Mouse (Mus musculus) frontal cortex, adult 2 months (tissue): ENCODE results near the gene Bcas3. TPM values are rescaled to one million over a fixed set of nuclear protein-coding genes. Genes with fewer than 3 reads are reported as not detected.
A peak's percentile ranks its signal among the peaks of the same experiment; 100 is the strongest.

ENCODE experiments used
- DNase-seq, 2 experiments: peaks; one replicate each; pipeline ENCODE4 v3.0.0; 2022; ENCODE audit warnings: low spot score in 1 of 2; ENCODE audit errors: extremely low spot score in 1 of 2
- polyA plus RNA-seq: library from polyadenylated mRNA; depleted of rRNA; stranded (reverse); fragments of >200 nt; gene quantifications from 2 replicates; pipeline ENCODE4 v1.2.3, GENCODE M21; 2012; rRNA removed

Bcas3 gene
- 47.9 and 56.4 TPM in 2 replicates for polyA plus RNA-seq

- DNase-seq: peak; percentile 98 to 99
Observed at GRCm38 (mm10) chr11:85352539-85353380, at the start of gene Bcas3. TSS of gene Bcas3 (plus strand) at chr11:85353167.

- DNase-seq: no peak
Observed at GRCm38 (mm10) chr11:85306577-85307260, 46.2 kb upstream of the Bcas3 start.

DNA sequence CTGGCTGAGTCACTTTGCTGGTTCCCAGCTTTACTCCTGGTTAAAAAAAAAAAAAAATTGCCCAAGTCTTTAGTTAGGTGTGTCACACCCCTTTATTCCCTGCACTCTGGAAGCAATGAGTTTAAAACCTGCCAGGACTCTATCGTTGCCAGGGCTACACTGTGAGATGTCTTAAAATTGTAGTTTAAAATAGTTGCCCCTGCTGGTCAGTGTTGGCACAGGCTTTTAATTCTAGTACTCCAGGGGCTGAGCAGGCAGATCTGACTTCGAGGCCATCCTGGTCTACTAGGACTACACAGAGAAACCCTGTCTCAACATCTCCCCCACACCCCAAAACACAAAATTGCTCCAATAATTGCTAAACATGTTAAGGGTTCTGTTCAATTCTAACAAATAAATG lies 44.2 kb upstream of the Bcas3 start:
- no peak for DNase-seq

DNA sequence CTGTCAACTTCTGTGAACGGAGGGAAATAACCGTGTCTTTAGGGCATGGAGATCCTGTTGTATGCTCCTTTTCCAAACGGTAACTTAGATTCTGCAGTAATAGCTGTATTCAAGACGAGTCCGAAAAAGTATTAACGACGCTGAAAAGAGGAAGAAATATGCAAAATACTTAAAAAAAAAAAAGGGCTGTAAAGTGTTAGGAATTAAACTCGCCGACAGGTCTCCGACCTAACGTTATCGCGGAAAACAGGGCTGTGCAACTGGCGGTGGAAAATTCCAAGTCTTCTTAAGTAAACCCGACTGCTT lies 42.6 kb upstream of the Bcas3 start:
- DNase-seq: no peak

- DNase-seq: peak; percentile 95 to 98
Observed at GRCm38 (mm10) chr11:85310713-85311574, 42.0 kb upstream of the Bcas3 start, which contains the start of gene Ppm1d. TSS of gene Ppm1d (plus strand) at chr11:85311244.

- peak in 1 of 2 experiments; percentile 56 for DNase-seq
Observed at GRCm38 (mm10) chr11:85311645-85312490, 41.1 kb upstream of the Bcas3 start.

DNA sequence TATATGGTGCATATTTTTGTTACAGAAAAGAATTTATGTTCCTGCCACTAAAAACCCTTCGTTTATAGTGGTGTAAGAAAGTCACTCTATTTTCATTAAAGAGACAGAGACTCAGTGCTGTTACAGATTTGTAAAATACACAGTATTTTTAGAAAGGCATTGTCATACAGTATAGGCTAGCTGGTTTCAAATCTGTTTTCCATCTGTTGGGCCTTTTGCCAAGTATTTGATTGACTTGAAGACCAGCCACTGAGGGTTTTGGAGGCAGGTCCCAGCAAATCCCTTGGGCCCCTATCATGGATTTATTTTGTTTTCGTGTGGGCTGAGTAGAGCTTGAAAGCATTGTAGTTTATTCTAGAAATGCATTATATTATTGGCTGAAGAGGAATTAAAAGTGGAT lies 40.1 kb upstream of the Bcas3 start:
- DNase-seq: peak; percentile 45 to 80

GRCm38 (mm10) chr11:85313361-85313760 lies 39.6 kb upstream of the Bcas3 start:
- DNase-seq: no peak

- DNase-seq: no peak
Observed at GRCm38 (mm10) chr11:85323567-85324330, 29.2 kb upstream of the Bcas3 start.

- no peak for DNase-seq
Observed at GRCm38 (mm10) chr11:85328717-85329116, 24.2 kb upstream of the Bcas3 start.

DNA sequence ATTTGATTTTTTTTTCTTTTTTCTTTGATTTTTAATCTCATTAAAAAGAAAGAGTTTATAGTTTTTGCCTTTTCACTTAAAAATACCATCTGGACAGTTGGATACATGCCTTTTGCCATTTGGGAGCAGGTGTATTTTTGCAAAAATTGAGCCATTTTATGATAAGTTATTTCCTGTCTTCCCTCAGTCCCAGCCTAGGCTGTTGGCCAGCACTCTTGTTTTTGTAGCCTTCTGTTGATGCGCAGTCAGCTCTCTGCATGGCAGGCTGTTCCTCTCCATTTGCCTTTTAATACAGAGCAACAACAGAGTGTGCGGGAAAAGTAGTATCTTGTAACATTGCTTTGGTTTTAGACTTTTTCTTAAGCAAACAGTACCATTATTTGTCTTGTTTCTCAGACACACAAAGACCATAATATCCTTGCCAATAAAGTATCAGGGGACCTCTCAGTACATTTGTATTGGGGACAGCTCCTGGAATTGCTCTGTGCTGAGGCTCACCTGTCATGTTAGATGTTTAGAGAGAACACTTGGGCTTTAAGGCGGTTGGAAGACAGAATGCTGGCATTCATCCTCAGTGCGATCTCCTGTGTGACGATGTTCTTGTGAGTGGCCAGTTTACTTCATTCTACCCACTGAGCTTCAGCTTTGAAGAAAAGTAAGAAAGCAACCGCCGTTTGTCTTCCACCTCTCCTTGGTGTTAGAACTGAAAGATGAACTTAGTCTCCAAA lies 23.6 kb upstream of the Bcas3 start:
- peak in 1 of 2 experiments; percentile 40 for DNase-seq

- peak in 1 of 2 experiments; percentile 47 for DNase-seq
Observed at GRCm38 (mm10) chr11:85334778-85335177, 18.2 kb upstream of the Bcas3 start.

DNA sequence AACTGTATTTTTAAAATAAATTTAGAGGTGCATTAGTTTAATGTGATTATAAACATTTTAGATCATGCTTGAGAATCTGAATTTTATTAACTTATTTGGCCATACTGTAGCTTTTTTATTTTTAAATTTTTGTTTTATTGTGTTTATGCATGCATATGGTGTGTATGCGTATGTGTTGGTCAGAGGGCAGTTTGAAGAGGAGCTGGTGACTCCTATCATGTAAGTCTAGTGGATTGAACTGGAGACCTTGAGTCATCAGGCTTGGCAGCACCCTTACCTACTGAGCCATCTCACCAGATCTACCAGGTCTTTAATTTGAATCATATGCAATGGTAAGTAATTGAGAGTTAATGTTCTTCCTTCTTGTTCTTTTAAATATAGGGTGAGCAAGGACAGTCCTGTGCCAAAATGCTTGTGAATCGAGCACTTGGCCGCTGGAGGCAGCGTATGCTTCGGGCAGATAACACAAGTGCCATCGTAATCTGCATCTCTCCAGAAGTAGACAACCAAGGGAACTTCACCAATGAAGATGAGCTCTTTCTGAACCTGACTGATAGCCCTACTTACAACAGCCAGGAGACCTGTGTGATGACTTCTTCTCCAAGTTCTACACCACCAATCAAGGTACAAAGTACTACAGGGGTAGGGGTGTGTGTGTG lies 13.7 kb upstream of the Bcas3 start:
- DNase-seq: no peak

- no peak for DNase-seq
Observed at GRCm38 (mm10) chr11:85340070-85340616, 12.8 kb upstream of the Bcas3 start.

- DNase-seq: no peak
Observed at GRCm38 (mm10) chr11:85353819-85354218, 852 bp downstream of the Bcas3 start.

- DNase-seq: no peak
Observed at GRCm38 (mm10) chr11:85359641-85360040, 6.7 kb downstream of the Bcas3 start.

- DNase-seq: no peak
Observed at GRCm38 (mm10) chr11:85361621-85362020, 8.7 kb downstream of the Bcas3 start.

DNA sequence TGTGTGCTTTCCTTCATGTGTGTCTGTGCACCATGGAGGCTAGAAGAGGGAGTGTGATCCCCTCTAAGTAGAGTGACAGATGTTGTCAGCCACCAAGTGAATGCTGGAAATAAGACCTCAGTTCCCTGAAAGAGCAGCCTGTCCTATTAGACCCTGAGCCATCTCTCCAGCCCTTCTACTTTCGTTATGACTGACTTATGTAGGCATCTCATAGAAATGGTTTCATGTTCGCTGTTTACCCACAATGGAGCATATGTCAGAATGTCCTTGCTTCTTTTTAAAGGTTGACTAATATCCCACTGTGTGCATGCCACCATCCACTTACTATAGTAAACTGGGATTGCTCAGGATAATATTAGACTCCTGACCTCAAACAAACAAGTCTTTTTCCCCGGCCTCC lies 13.2 kb downstream of the Bcas3 start:
- no peak for DNase-seq
